Mouse (Mus musculus) ovary, postnatal 36 days (tissue): ENCODE measurements around the gene Ddx41.
"Not testable (repeated sequence)": the region's sequence is repeated elsewhere in the genome, so short reads cannot be mapped to it uniquely, and the experiment has no call there.

Experiments used
- DNase-seq: peaks from one replicate; pipeline ENCODE4 v3.0.0; 2022; ENCODE audit warnings: low spot score, mixed read lengths

Gene Ddx41

GRCm38 (mm10) chr13:55536194-55537175 is at the start of gene Ddx41:
Gene Ddx41 (minus strand): TSS chr13:55536658.
- peak; percentile 99 for DNase-seq

GRCm38 (mm10) chr13:55578086-55578485 is 41.6 kb upstream of the Ddx41 start:
- DNase-seq = no peak

- DNase-seq = not testable (repeated sequence)
Observed at GRCm38 (mm10) chr13:55576872-55577271, 40.4 kb upstream of the Ddx41 start.

GRCm38 (mm10) chr13:55575932-55576331 is 39.5 kb upstream of the Ddx41 start:
- no peak for DNase-seq

GRCm38 (mm10) chr13:55574321-55574720 is 37.9 kb upstream of the Ddx41 start:
- DNase-seq = no peak

GRCm38 (mm10) chr13:55573432-55573831 is 37.0 kb upstream of the Ddx41 start, which contains the start of gene Tmed9:
Gene Tmed9 (plus strand): TSS chr13:55573732.
- DNase-seq = no peak

- DNase-seq = no peak
Observed at GRCm38 (mm10) chr13:55571977-55572376, 35.5 kb upstream of the Ddx41 start.

GRCm38 (mm10) chr13:55571027-55571751 is 34.7 kb upstream of the Ddx41 start, which contains the start of gene Fam193b:
Gene Fam193b (minus strand): TSS chr13:55571120.
- DNase-seq = peak; percentile 95

- DNase-seq = peak; percentile 54
Observed at GRCm38 (mm10) chr13:55570286-55570973, 34.0 kb upstream of the Ddx41 start.

- peak; percentile 20 for DNase-seq
Observed at GRCm38 (mm10) chr13:55569726-55570285, 33.3 kb upstream of the Ddx41 start.

GRCm38 (mm10) chr13:55568524-55568923 is 32.1 kb upstream of the Ddx41 start:
- DNase-seq = not testable (repeated sequence)

GRCm38 (mm10) chr13:55567949-55568348 is 31.5 kb upstream of the Ddx41 start:
- DNase-seq = no peak

GRCm38 (mm10) chr13:55567001-55567400 is 30.5 kb upstream of the Ddx41 start:
- no peak for DNase-seq

GRCm38 (mm10) chr13:55563266-55563879 is 26.9 kb upstream of the Ddx41 start:
- no peak for DNase-seq

GRCm38 (mm10) chr13:55557499-55557898 is 21.0 kb upstream of the Ddx41 start:
- DNase-seq = no peak

- no peak for DNase-seq
Observed at GRCm38 (mm10) chr13:55555921-55556320, 19.5 kb upstream of the Ddx41 start.

- DNase-seq = no peak
Observed at GRCm38 (mm10) chr13:55549061-55549460, 12.6 kb upstream of the Ddx41 start.

GRCm38 (mm10) chr13:55548426-55548825 is 12.0 kb upstream of the Ddx41 start:
- no peak for DNase-seq

GRCm38 (mm10) chr13:55547916-55548315 is 11.5 kb upstream of the Ddx41 start:
- no peak for DNase-seq

- DNase-seq = no peak
Observed at GRCm38 (mm10) chr13:55544792-55545191, 8.3 kb upstream of the Ddx41 start.

- no peak for DNase-seq
Observed at GRCm38 (mm10) chr13:55543447-55543846, 7.0 kb upstream of the Ddx41 start.
